Mouse (Mus musculus) T-helper 2 cell (primary cell): ENCODE data around the gene Sirt4.

Experiments used
- in situ Hi-C: fragments of 300-600 bp; cut with MboI, MseI; formaldehyde crosslinking; loops from one replicate; pipeline ENCODE4 v1.15.1; 2025; ENCODE audit warnings: high pct_unique_total_duplicates

The Sirt4 gene

GRCm38 (mm10) chr5:115491771-115492322 lies 7.3 kb upstream of the Sirt4 start:
- in situ Hi-C loops = no loop called here

- in situ Hi-C loops = no loop called here
Measured at GRCm38 (mm10) chr5:115491076-115491475, 6.6 kb upstream of the Sirt4 start.

- in situ Hi-C loops = no loop called here
Measured at GRCm38 (mm10) chr5:115490638-115491000, 6.1 kb upstream of the Sirt4 start.

GRCm38 (mm10) chr5:115489699-115490637 lies 5.4 kb upstream of the Sirt4 start:
- in situ Hi-C loops = no loop called here

GRCm38 (mm10) chr5:115488841-115489698 lies 4.5 kb upstream of the Sirt4 start:
- in situ Hi-C loops = no loop called here

GRCm38 (mm10) chr5:115487942-115488580 lies 3.5 kb upstream of the Sirt4 start:
- in situ Hi-C loops = no loop called here

- in situ Hi-C loops = no loop called here
Measured at GRCm38 (mm10) chr5:115487353-115487752, 2.8 kb upstream of the Sirt4 start.

- in situ Hi-C loops = no loop called here
Measured at GRCm38 (mm10) chr5:115486726-115487125, 2.2 kb upstream of the Sirt4 start.

GRCm38 (mm10) chr5:115485489-115486205 lies 1.1 kb upstream of the Sirt4 start:
- in situ Hi-C loops = no loop called here

- in situ Hi-C loops = no loop called here
Measured at GRCm38 (mm10) chr5:115484996-115485395, 471 bp upstream of the Sirt4 start.

- in situ Hi-C loops = no loop called here
Measured at GRCm38 (mm10) chr5:115483385-115483784, 1.1 kb downstream of the Sirt4 start.

GRCm38 (mm10) chr5:115482390-115483265 lies 1.9 kb downstream of the Sirt4 start:
- in situ Hi-C loops = no loop called here

- in situ Hi-C loops = no loop called here
Measured at GRCm38 (mm10) chr5:115480101-115480500, 4.4 kb downstream of the Sirt4 start.

GRCm38 (mm10) chr5:115479561-115479960 lies 5.0 kb downstream of the Sirt4 start:
- in situ Hi-C loops = no loop called here

GRCm38 (mm10) chr5:115476107-115476727 lies 8.3 kb downstream of the Sirt4 start:
- in situ Hi-C loops = no loop called here

GRCm38 (mm10) chr5:115475337-115476106 lies 9.0 kb downstream of the Sirt4 start:
- in situ Hi-C loops = no loop called here

GRCm38 (mm10) chr5:115474174-115474828 lies 10.2 kb downstream of the Sirt4 start:
- in situ Hi-C loops = no loop called here

- in situ Hi-C loops = no loop called here
Measured at GRCm38 (mm10) chr5:115473191-115473590, 11.3 kb downstream of the Sirt4 start.
